Mouse (Mus musculus) naive thymus-derived CD4-positive, alpha-beta T cell, adult 2 months (primary cell): ENCODE results near the gene Pald1.

Experiments
- DNase-seq: peaks from one replicate; pipeline ENCODE4 v3.0.0-alpha.2; 2011; ENCODE audit warnings: low read depth

The Pald1 gene

DNA sequence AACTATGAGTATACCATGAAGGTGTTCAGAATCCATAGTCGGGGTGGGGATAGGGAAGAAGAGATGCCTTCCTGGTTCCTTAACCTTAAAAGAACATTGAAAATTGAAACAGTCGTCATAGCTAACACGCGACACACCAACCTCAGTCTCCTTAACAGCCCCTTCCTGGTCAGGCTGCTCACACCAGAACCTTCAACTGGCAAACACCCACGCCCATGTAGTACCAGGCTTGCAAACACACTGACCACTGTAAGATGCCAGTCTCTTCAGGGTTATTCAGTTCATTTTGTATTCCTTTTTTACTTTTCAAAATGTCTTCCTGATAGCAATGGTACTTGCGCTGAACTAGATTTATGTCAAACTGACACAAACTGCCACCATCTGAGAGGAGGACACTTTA is 106.3 kb downstream of the Pald1 start:
- DNase-seq = no peak

- peak; percentile 79 for DNase-seq
Measured at GRCm38 (mm10) chr10:61275669-61276110, 107.6 kb downstream of the Pald1 start.

DNA sequence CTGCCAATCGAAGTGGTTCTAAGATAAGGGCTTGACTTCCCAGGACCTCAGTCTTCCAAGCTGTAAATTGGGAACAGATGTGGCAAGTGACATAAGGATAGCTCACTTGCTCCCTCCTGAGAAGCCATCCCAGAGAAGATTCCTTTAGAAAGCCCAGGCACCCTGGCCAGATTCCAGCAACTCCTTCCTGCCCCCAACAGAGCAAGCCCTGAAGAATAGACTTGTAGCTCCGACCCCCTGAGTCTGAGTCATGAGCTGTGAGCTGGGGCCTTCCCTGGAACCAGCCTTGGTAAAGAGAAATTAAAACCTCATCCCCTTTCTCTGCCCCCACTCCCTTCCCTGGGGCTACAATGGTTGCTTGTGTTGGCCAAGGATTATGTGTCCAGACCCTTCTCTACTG is 108.8 kb downstream of the Pald1 start:
- DNase-seq = no peak

GRCm38 (mm10) chr10:61273844-61274215 is 109.5 kb downstream of the Pald1 start:
- DNase-seq = no peak

GRCm38 (mm10) chr10:61273081-61273843 is 110.1 kb downstream of the Pald1 start, which contains the start of gene Adamts14:
Adamts14 (minus strand) TSS chr10:61273438.
- DNase-seq = peak; percentile 55

GRCm38 (mm10) chr10:61272631-61273030 is 110.7 kb downstream of the Pald1 start:
- peak; percentile 26 for DNase-seq

DNA sequence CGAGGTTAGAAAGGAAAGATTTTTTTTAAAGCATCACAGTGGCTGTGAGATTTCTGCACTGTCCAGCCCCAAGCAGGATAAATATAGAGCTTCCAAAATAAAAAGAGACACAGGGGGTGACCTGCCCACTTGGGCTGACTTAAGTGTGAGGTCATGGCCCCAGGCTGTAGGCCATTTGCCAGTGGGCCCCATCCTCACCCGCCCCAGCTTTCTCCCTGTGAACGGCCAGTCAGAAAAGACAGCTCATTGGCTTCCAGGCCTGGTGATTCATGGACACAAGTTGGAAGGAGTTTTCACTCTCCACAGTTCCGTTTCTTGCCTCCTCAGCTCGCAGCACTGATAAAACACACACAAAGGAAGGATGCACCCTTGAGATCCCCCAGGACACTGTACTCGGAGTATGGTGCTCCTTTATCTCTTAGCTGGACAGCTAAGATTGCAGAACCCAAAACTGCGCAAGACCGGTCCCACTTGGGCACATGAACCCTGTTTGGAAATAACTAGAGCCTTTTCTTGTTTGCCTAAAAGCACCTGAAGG is 111.2 kb downstream of the Pald1 start:
- DNase-seq = no peak
